Mouse (Mus musculus) stomach, embryonic 14.5 days (tissue): ENCODE data around the gene Cyp4f18. TPM values are rescaled to one million over a fixed set of nuclear protein-coding genes. Genes with fewer than 3 reads are reported as not detected.
"Not testable (repeated sequence)": the region's sequence is repeated elsewhere in the genome, so short reads cannot be mapped to it uniquely, and the experiment has no call there.

Experiments
- ATAC-seq: fragments of 200-750 bp; cut with Nextera tagmentation; 2 replicates; pipeline ENCODE4 v1.8.0; 2017; ENCODE audit warnings: low read depth, moderate TSS enrichment; ENCODE audit not compliant: insufficient number of reproducible peaks, insufficient read depth, low FRiP score
- H3K27ac ChIP-seq: fragments of 300-500 bp; sonication (generic); 2 replicates; pipeline ENCODE4 v1.5.1; 2014; ENCODE audit warnings: mild to moderate bottlenecking, low read length, moderate library complexity, mixed read lengths
- H3K27me3 ChIP-seq: fragments of 300-500 bp; sonication (generic); 2 replicates; pipeline ENCODE4 v1.6.1; 2014; ENCODE audit warnings: low read length, control low read depth, mixed read lengths; ENCODE audit not compliant: control insufficient read depth, insufficient read depth
- H3K36me3 ChIP-seq: fragments of 300-500 bp; sonication (generic); 2 replicates; pipeline ENCODE4 v1.6.1; 2014; ENCODE audit warnings: mild to moderate bottlenecking, control low read depth, low read length, moderate library complexity, mixed read lengths; ENCODE audit not compliant: control insufficient read depth, insufficient read depth
- H3K4me1 ChIP-seq: fragments of 300-500 bp; sonication (generic); 2 replicates; pipeline ENCODE4 v1.6.1; 2014; ENCODE audit warnings: low read length, control low read depth, mixed read lengths; ENCODE audit not compliant: control insufficient read depth, insufficient read depth
- H3K4me2 ChIP-seq: fragments of 300-500 bp; sonication (generic); replicated peaks from 2 replicates; pipeline ENCODE4 v1.6.1; 2014; ENCODE audit warnings: low read depth, low read length, control low read depth
- H3K4me3 ChIP-seq: fragments of 300-500 bp; sonication (generic); 2 replicates; pipeline ENCODE4 v1.5.1; 2014; ENCODE audit warnings: low read depth, low read length, control low read depth
- H3K9ac ChIP-seq: fragments of 300-500 bp; sonication (generic); replicated peaks from 2 replicates; pipeline ENCODE4 v1.6.1; 2014; ENCODE audit warnings: low read depth, mild to moderate bottlenecking, control low read depth, low read length, moderate library complexity, mixed read lengths
- H3K9me3 ChIP-seq: fragments of 300-500 bp; sonication (generic); 2 replicates; pipeline ENCODE4 v1.6.1; 2016; ENCODE audit warnings: low read depth, low read length, control low read depth; ENCODE audit not compliant: control insufficient read depth
- WGBS: fragments of 180-500 bp; shearing (Covaris S2); extraction: QIAGEN DNeasy Blood & Tissue Kit; methylation state at CpG from one replicate; pipeline ENCODE4 v1.1.7; 2014; 5-methylcytosine and 5-hydroxymethylcytosine counted together
- polyA plus RNA-seq: library from polyadenylated mRNA; unstranded; fragments of >200 nt; fragmentation: Nextera tagmentation; extraction: Ambion mirVana; gene quantifications from 2 replicates; pipeline ENCODE4 v1.2.1, GENCODE M21; 2014

Cyp4f18 gene
- polyA plus RNA-seq, 1 experiment from 2014 or later = 1.6 TPM

DNA sequence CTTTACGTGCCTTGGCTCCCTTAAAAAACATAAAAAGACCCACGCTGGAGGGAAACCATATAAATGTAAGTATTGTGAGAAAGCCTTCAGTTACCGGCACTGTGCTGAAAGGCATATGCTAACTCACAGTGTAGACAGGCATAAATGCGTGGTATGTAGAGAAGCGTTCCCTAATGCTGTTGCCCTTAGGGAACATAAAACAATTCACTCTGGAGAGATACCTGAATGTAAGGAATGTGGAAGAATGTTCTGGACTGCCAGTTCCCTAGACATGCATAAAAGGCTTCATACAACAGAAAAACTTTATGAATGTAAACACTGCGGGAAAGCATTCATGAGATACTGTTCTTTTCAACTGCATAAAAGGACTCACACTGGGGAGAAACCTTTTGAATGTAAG lies 41.3 kb downstream of the Cyp4f18 start:
- peaks cover 32% of the 10 kb centered on the region for H3K36me3 ChIP-seq
- no peak overlapping the region for H3K9ac ChIP-seq
- H3K4me2 ChIP-seq = no peak overlapping the region
- no peak for ATAC-seq
- H3K9me3 ChIP-seq = peaks cover 10% of the 10 kb centered on the region; the same call in 1 of the 2 replicates
- H3K27me3 ChIP-seq = no peaks in the 10 kb centered on the region
- no peak overlapping the region for H3K27ac ChIP-seq
- H3K4me1 ChIP-seq = no peaks in the 10 kb centered on the region
- H3K4me3 ChIP-seq = no peak overlapping the region
- 94% methylated on average over 6 of the region's 6 CpGs for WGBS

DNA sequence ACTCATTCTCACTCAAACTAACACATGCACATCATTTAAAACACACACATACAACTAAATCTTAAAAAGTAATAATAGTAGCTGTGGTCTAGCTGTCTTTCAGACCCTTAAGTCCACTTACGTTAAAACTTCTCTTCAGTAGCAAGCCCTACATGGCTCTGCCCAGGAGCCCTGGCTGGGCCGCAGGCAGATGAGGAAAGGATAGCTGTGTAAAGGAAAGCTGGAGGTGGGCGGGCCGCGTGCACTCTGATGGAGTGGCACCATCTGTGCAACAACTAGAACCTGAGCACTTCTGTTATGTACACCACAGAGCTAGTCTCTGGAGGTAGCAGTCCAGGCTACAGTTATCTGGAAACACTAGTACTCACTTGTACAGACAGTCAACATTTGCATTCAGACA lies 42.2 kb downstream of the Cyp4f18 start:
- no peak for ATAC-seq
- H3K4me1 ChIP-seq = no peaks in the 10 kb centered on the region
- WGBS = 100% methylated on average over 5 of the region's 5 CpGs
- H3K9ac ChIP-seq = no peak overlapping the region
- peaks cover 10% of the 10 kb centered on the region; the same call in 1 of the 2 replicates for H3K9me3 ChIP-seq
- H3K4me2 ChIP-seq = no peak overlapping the region
- peaks cover 32% of the 10 kb centered on the region for H3K36me3 ChIP-seq
- H3K27ac ChIP-seq = no peak overlapping the region
- H3K27me3 ChIP-seq = no peaks in the 10 kb centered on the region
- no peak overlapping the region for H3K4me3 ChIP-seq

DNA sequence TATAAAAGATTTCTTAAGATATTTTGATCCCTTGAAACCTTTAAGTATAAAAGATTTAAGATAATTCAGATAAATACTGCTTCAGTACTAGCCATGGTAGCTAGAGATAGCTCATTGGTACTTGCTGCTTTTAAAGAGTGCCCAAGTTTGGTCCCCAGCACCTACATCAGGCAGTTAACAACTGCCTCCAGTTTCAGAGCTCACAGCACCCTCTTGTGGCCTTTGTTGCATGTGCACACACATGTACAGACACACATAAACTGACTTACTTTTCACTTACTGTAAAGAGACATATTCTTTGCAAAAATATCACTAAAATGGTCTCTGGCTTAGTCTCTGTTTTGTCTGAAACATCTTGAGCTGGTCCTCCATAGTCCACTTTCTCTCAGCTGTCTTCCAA lies 43.0 kb downstream of the Cyp4f18 start:
- no peaks in the 10 kb centered on the region for H3K27me3 ChIP-seq
- no peak overlapping the region for H3K4me2 ChIP-seq
- H3K27ac ChIP-seq = no peak overlapping the region
- peaks cover 10% of the 10 kb centered on the region; the same call in 1 of the 2 replicates for H3K9me3 ChIP-seq
- no peak overlapping the region for H3K9ac ChIP-seq
- peaks cover 32% of the 10 kb centered on the region for H3K36me3 ChIP-seq
- no peak overlapping the region for H3K4me3 ChIP-seq
- no peak for ATAC-seq
- H3K4me1 ChIP-seq = no peaks in the 10 kb centered on the region

- peaks cover 32% of the 10 kb centered on the region for H3K36me3 ChIP-seq
- 94% methylated on average over 2 of the region's 2 CpGs for WGBS
- no peak for ATAC-seq
These were observed 44.3 kb downstream of the Cyp4f18 start for GRCm38 (mm10) chr8:71965166-71965565.

GRCm38 (mm10) chr8:71964051-71964450 lies 45.4 kb downstream of the Cyp4f18 start:
- no peaks in the 10 kb centered on the region for H3K27me3 ChIP-seq
- no peak overlapping the region for H3K27ac ChIP-seq
- H3K9ac ChIP-seq = no peak overlapping the region
- no peak overlapping the region for H3K4me2 ChIP-seq
- no peak overlapping the region for H3K4me3 ChIP-seq
- ATAC-seq = no peak
- H3K4me1 ChIP-seq = no peaks in the 10 kb centered on the region
- H3K9me3 ChIP-seq = peaks cover 10% of the 10 kb centered on the region; the same call in 1 of the 2 replicates
- 83% methylated on average over 3 of the region's 3 CpGs for WGBS
- H3K36me3 ChIP-seq = peaks cover 28% of the 10 kb centered on the region

More at GRCm38 (mm10) chr8:71965166-71965565, 44.3 kb downstream of the Cyp4f18 start:
- Histone ChIP-seq H3K27ac (no peak overlapping the region), H3K4me1 (no peaks in the 10 kb centered on the region), H3K9me3 (peaks cover 10% of the 10 kb centered on the region; the same call in 1 of the 2 replicates), H3K27me3 (no peaks in the 10 kb centered on the region), H3K4me3 (no peak overlapping the region), H3K9ac (no peak overlapping the region), H3K4me2 (no peak overlapping the region)

DNA sequence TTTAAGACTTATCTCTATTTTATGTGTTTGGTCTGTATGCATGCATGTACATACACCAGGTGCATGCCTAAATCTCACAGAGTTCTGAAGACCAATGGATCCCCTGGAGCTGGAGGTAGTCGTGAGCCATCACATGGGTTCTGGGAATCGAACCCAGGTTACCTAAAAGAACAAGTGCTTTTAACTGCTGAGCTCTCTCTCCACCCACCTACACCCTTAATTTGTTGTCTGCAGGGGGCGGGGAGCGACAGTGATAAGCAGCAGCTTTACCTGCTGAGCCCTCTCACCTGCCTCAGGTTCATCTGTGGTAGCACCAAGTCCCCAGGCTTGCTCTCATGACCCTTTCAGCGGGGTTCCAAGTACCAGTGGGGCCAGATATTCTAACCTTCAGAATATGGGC lies 47.6 kb downstream of the Cyp4f18 start:
- Histone ChIP-seq H3K36me3 (peaks cover 9% of the 10 kb centered on the region), H3K9ac (no peak overlapping the region), H3K4me1 (no peaks in the 10 kb centered on the region), H3K4me3 (no peak overlapping the region), H3K27me3 (no peaks in the 10 kb centered on the region), H3K4me2 (no peak overlapping the region), H3K27ac (no peak overlapping the region), H3K9me3 (peaks cover 8% of the 10 kb centered on the region; the same call in 1 of the 2 replicates)
- no peak for ATAC-seq
- WGBS = 84% methylated on average over 5 of the region's 5 CpGs

DNA sequence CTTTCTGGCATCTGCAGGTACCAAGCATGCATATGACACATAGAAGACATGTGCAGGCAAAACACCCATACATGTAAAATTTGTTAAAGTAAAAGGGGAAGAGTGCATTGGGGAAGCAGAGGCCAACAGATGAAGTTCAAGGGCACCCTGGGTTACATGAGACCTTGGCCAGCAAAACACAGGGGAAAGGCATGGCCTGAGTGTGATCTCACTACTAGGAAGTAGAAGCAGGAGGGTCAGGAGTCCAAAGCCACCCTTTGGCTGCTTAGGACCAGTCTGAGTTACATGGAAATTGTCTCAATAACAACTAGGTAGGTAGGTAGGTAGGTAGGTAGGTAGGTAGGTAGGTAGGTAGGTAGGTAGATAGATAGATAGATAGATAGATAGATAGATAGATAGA lies 48.9 kb downstream of the Cyp4f18 start:
- H3K4me3 ChIP-seq = no peak overlapping the region
- no peaks in the 10 kb centered on the region for H3K4me1 ChIP-seq
- no peak for ATAC-seq
- peaks cover 2% of the 10 kb centered on the region for H3K36me3 ChIP-seq
- H3K27ac ChIP-seq = no peak overlapping the region
- no peak overlapping the region for H3K4me2 ChIP-seq
- peaks cover 5% of the 10 kb centered on the region; the same call in 1 of the 2 replicates for H3K9me3 ChIP-seq
- H3K27me3 ChIP-seq = no peaks in the 10 kb centered on the region
- no peak overlapping the region for H3K9ac ChIP-seq

GRCm38 (mm10) chr8:71954666-71955065 lies 54.8 kb downstream of the Cyp4f18 start:
- no peak for ATAC-seq
- Histone ChIP-seq H3K27ac (no peak overlapping the region), H3K4me3 (no peak overlapping the region), H3K36me3 (no peaks in the 10 kb centered on the region), H3K27me3 (no peaks in the 10 kb centered on the region), H3K9me3 (peaks cover 8% of the 10 kb centered on the region; the same call in 1 of the 2 replicates), H3K4me2 (no peak overlapping the region), H3K4me1 (0 out of 2 replicates have a peak, but pooled peaks cover 2% of the 10 kb centered on the region), H3K9ac (no peak overlapping the region)
- WGBS = 97% methylated on average over 9 of the region's 9 CpGs

- H3K9me3 ChIP-seq, H3K4me2 ChIP-seq, H3K36me3 ChIP-seq, ATAC-seq, H3K27me3 ChIP-seq, H3K27ac ChIP-seq, H3K4me3 ChIP-seq, H3K9ac ChIP-seq, H3K4me1 ChIP-seq: not testable (repeated sequence)
- WGBS = 91% methylated on average over 16 of the region's 16 CpGs
These were observed 56.3 kb downstream of the Cyp4f18 start for GRCm38 (mm10) chr8:71952961-71953700.
